Mouse (Mus musculus) CH12.LX (cell line): ENCODE measurements around the gene Rhbdl1. TPM values are rescaled to one million over a fixed set of nuclear protein-coding genes. Genes with fewer than 3 reads are reported as not detected.

Source experiments
- DNase-seq: peaks from one replicate; pipeline ENCODE4 v3.0.0-alpha.2; 2013; ENCODE audit errors: extremely low read depth
- H3K27ac ChIP-seq: 2 replicates; pipeline ENCODE4 v1.5.1; 2012; ENCODE audit warnings: low read depth, mild to moderate bottlenecking, control low read depth, moderate library complexity; ENCODE audit not compliant: insufficient read depth
- H3K27me3 ChIP-seq: replicated peaks from 2 replicates; pipeline ENCODE3; 2012; ENCODE audit warnings: inconsistent platforms
- H3K36me3 ChIP-seq, 2 experiments: replicated peaks in 1 of 2; 2 replicates each; pipeline versions ENCODE3 to v1.6.1; 2012; ENCODE audit warnings: inconsistent platforms in 1 of 2, low read length in 1 of 2, mild to moderate bottlenecking in 1 of 2, mixed read lengths in 1 of 2, moderate library complexity in 1 of 2; ENCODE audit not compliant: control insufficient read depth in 1 of 2, insufficient read depth in 1 of 2
- H3K4me1 ChIP-seq, 2 experiments: 2 replicates each; pipeline ENCODE4 v1.6.1; 2012; ENCODE audit warnings: inconsistent platforms in 1 of 2, moderate library complexity in 1 of 2; ENCODE audit not compliant: insufficient read depth in 2 of 2, control insufficient read depth in 1 of 2
- H3K4me2 ChIP-seq: 2 replicates; pipeline ENCODE4 v1.6.1; 2012; ENCODE audit warnings: low read depth, mild to moderate bottlenecking, control low read depth; ENCODE audit not compliant: poor library complexity, insufficient read depth, severe bottlenecking
- H3K4me3 ChIP-seq, 3 experiments: fragments of 150-350 bp in 1 of 3; sonication (generic) in 1 of 3; replicated peaks in 1 of 3; 2 replicates each; pipeline versions ENCODE3 to v1.5.1; 2011 to 2012; ENCODE audit warnings: low read depth in 2 of 3, low read length in 2 of 3, mild to moderate bottlenecking in 2 of 3, moderate library complexity in 2 of 3, control low read depth in 1 of 3, improper control_type of control experiment in 1 of 3, inconsistent platforms in 1 of 3, mixed read lengths in 1 of 3; ENCODE audit not compliant: poor library complexity in 1 of 3
- H3K79me2 ChIP-seq: replicated peaks from 2 replicates; pipeline ENCODE4 v1.6.1; 2012; ENCODE audit warnings: mild to moderate bottlenecking, moderate library complexity; ENCODE audit not compliant: control insufficient read depth, poor library complexity, insufficient read depth, severe bottlenecking; ENCODE audit errors: extremely low read depth
- H3K9ac ChIP-seq: 2 replicates; pipeline ENCODE4 v1.6.1; 2012; ENCODE audit warnings: low read depth, mild to moderate bottlenecking, control low read depth, moderate library complexity; ENCODE audit not compliant: insufficient read depth
- H3K9me3 ChIP-seq: replicated peaks from 2 replicates; pipeline ENCODE3; 2012; ENCODE audit warnings: low read length, inconsistent platforms, mixed read lengths
- CHD1 ChIP-seq: IDR thresholded peaks from 2 replicates; pipeline ENCODE4 v1.6.1; 2012; ENCODE audit warnings: low read depth, low read length, improper control_type of control experiment, inconsistent platforms
- CHD2 ChIP-seq: IDR thresholded peaks from 2 replicates; pipeline ENCODE4 v1.6.1; 2011; ENCODE audit warnings: low read length, improper control_type of control experiment
- CTCF ChIP-seq, 2 experiments: IDR thresholded peaks in 1 of 2; conservative IDR thresholded peaks in 1 of 2; 2 replicates each; pipeline ENCODE4 v1.5.1; 2011 to 2012; ENCODE audit warnings: low read depth in 2 of 2, low read length in 2 of 2, improper control_type of control experiment in 1 of 2, inconsistent platforms in 1 of 2, mild to moderate bottlenecking in 1 of 2, moderate library complexity in 1 of 2
- E2F4 ChIP-seq: IDR thresholded peaks from 2 replicates; pipeline ENCODE4 v1.6.1; 2011; ENCODE audit warnings: low read depth, low read length, improper control_type of control experiment; ENCODE audit not compliant: insufficient replicate concordance
- EP300 ChIP-seq: IDR thresholded peaks from 2 replicates; pipeline ENCODE4 v1.6.1; 2011; ENCODE audit warnings: low read length, improper control_type of control experiment
- ETS1 ChIP-seq: conservative IDR thresholded peaks from 2 replicates; pipeline ENCODE4 v1.6.1; 2012; ENCODE audit warnings: low read depth, mild to moderate bottlenecking, inconsistent platforms, low read length, improper control_type of control experiment, moderate library complexity
- HCFC1 ChIP-seq: IDR thresholded peaks from 2 replicates; pipeline ENCODE4 v1.6.1; 2012; ENCODE audit warnings: low read depth, mild to moderate bottlenecking, inconsistent platforms, low read length, improper control_type of control experiment
- IRF4 ChIP-seq: IDR thresholded peaks from 2 replicates; pipeline ENCODE4 v1.6.1; 2014; ENCODE audit warnings: low read depth, mild to moderate bottlenecking, inconsistent platforms, low read length, improper control_type of control experiment
- JUND ChIP-seq: conservative IDR thresholded peaks from 2 replicates; pipeline ENCODE4 v1.6.1; 2011; ENCODE audit warnings: low read depth, low read length, improper control_type of control experiment
- MAFK ChIP-seq: IDR thresholded peaks from 2 replicates; pipeline ENCODE4 v1.6.1; 2011; ENCODE audit warnings: low read length, improper control_type of control experiment; ENCODE audit not compliant: insufficient replicate concordance
- MAX ChIP-seq: IDR thresholded peaks from 2 replicates; pipeline ENCODE4 v1.6.1; 2011; ENCODE audit warnings: low read length, improper control_type of control experiment
- MEF2A ChIP-seq: IDR thresholded peaks from 2 replicates; pipeline ENCODE4 v1.6.1; 2014; ENCODE audit warnings: low read depth, mild to moderate bottlenecking, inconsistent platforms, low read length, improper control_type of control experiment, borderline replicate concordance
- MXI1 ChIP-seq: IDR thresholded peaks from 2 replicates; pipeline ENCODE4 v1.6.1; 2011; ENCODE audit warnings: mild to moderate bottlenecking, low read depth, low read length, improper control_type of control experiment
- MYC ChIP-seq: IDR thresholded peaks from 2 replicates; pipeline ENCODE4 v1.6.1; 2011; ENCODE audit warnings: low read depth, mild to moderate bottlenecking, improper control_type of control experiment, low read length
- NRF1 ChIP-seq: IDR thresholded peaks from 2 replicates; pipeline ENCODE4 v1.6.1; 2014; ENCODE audit warnings: low read depth, mild to moderate bottlenecking, inconsistent platforms, low read length, improper control_type of control experiment, moderate library complexity
- PAX5 ChIP-seq: IDR thresholded peaks from 2 replicates; pipeline ENCODE4 v1.6.1; 2012; ENCODE audit warnings: low read length, inconsistent platforms, mixed read lengths
- POLR2A ChIP-seq: IDR thresholded peaks from 2 replicates; pipeline ENCODE4 v1.6.1; 2011; ENCODE audit warnings: low read depth, mild to moderate bottlenecking, improper control_type of control experiment, low read length
- RAD21 ChIP-seq: IDR thresholded peaks from 2 replicates; pipeline ENCODE4 v1.6.1; 2011; ENCODE audit warnings: low read depth, mild to moderate bottlenecking, low read length, improper control_type of control experiment, moderate library complexity
- SIN3A ChIP-seq: IDR thresholded peaks from 2 replicates; pipeline ENCODE4 v1.6.1; 2012; ENCODE audit warnings: low read length, improper control_type of control experiment, inconsistent platforms
- SMC3 ChIP-seq: IDR thresholded peaks from 2 replicates; pipeline ENCODE4 v1.6.1; 2011; ENCODE audit warnings: low read depth, low read length, improper control_type of control experiment
- TCF12 ChIP-seq: IDR thresholded peaks from 2 replicates; pipeline ENCODE4 v1.6.1; 2014; ENCODE audit warnings: low read depth, mild to moderate bottlenecking, inconsistent platforms, low read length, improper control_type of control experiment
- USF2 ChIP-seq: conservative IDR thresholded peaks from 2 replicates; pipeline ENCODE4 v1.6.1; 2011; ENCODE audit warnings: low read depth, low read length, improper control_type of control experiment
- ZC3H11A ChIP-seq: IDR thresholded peaks from 2 replicates; pipeline ENCODE4 v1.6.1; 2012; ENCODE audit warnings: low read depth, mild to moderate bottlenecking, inconsistent platforms, low read length, improper control_type of control experiment
- dilution Hi-C: fragments of 300-500 bp; cut with MboI; formaldehyde crosslinking; loops from 2 replicates; pipeline ENCODE4 v1.14.3; 2020; ENCODE audit warnings: low sequenced_read_pairs; ENCODE audit not compliant: extremely low pct_unique_long_range_greater_than_20kb, extremely low pct_ligation_motif_present
- in situ Hi-C: fragments of 300-500 bp; cut with MboI; formaldehyde crosslinking; loops from 3 replicates; pipeline ENCODE4 v1.14.3; 2019; ENCODE audit warnings: low sequenced_read_pairs, low pct_ligation_motif_present, low pct_unique_long_range_greater_than_20kb, mixed read lengths
- polyA plus RNA-seq: library from polyadenylated mRNA; unstranded; fragments of >175 nt; gene quantifications from 2 replicates; pipeline ENCODE4 v1.2.1, GENCODE M21; 2012; ENCODE audit warnings: low read depth; ENCODE audit not compliant: insufficient read length
- total RNA-seq, 2 experiments: library from RNA; depleted of rRNA; stranded (reverse); fragments of 300-350 nt in 1 of 2; fragments of >200 nt in 1 of 2; gene quantifications; 2 replicates each; pipeline ENCODE4 v1.2.3; 2012 to 2014

Gene Rhbdl1
- total and polyA plus RNA-seq, 3 experiments, result 1.9 to 2.8 TPM; not detected in 1

GRCm38 (mm10) chr17:25864311-25864710 is 27.2 kb upstream of the Rhbdl1 start:
- Histone ChIP-seq H3K4me2 (no peak overlapping the region), H3K9me3 (no peaks in the 10 kb centered on the region), H3K27me3 (peaks cover 42% of the 10 kb centered on the region), H3K36me3 (peaks cover 0 to 5% of the 10 kb centered on the region in 2 experiments), H3K9ac (no peak overlapping the region), H3K4me3 (no peak overlapping the region), H3K27ac (no peak overlapping the region), H3K4me1 (peaks cover 13 to 40% of the 10 kb centered on the region in 2 experiments), H3K79me2 (no peaks in the 10 kb centered on the region)
- in situ Hi-C loops, result no loop called here
- TF ChIP-seq HCFC1, result no peak
- dilution Hi-C loops, result no loop called here
- no peak for DNase-seq

DNA sequence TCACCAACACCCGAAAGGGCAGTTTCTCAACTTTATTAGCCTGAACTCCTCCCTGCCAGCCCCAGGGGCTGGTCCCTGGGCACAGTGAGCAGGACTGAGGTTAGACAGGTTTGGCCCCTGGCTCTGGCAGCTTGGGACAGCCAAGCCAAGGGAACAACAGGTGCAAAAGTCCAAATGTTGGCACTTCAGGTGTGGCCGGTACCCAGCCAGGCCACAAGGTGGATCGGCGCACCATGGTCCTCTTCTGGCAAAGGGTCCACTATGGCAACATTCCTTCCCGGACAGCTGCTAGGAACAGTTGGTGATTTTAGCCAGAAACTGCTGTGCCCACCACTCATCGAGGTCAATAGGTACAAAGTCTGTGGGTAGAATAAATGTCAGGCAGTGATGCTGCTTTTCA is 26.6 kb upstream of the Rhbdl1 start:
- in situ Hi-C loops, result no loop called here
- H3K27me3 ChIP-seq, result peaks cover 37% of the 10 kb centered on the region
- H3K36me3 ChIP-seq, result peaks cover 0 to 11% of the 10 kb centered on the region in 2 experiments
- H3K9ac ChIP-seq, result no peak overlapping the region
- TF ChIP-seq CTCF (conservative IDR thresholded peaks at IDR 0.05 in 1 of 2, IDR thresholded peaks at IDR 0.05 in 1 of 2; ENCODE audit: low read depth in 2 of 2, low read length in 2 of 2) (peak in 1 of 2 experiments; percentile 19; a peak in 1 of 4 replicates), TCF12 (no peak), CHD1 (no peak), MXI1 (no peak), CHD2 (no peak), NRF1 (no peak)
- DNase-seq, result no peak
- no peaks in the 10 kb centered on the region for H3K9me3 ChIP-seq
- peaks cover 13 to 37% of the 10 kb centered on the region in 2 experiments for H3K4me1 ChIP-seq
- no peak overlapping the region for H3K27ac ChIP-seq
- H3K4me3 ChIP-seq, result no peak overlapping the region
- dilution Hi-C loops, result no loop called here
- H3K4me2 ChIP-seq, result no peak overlapping the region
- H3K79me2 ChIP-seq, result no peaks in the 10 kb centered on the region

DNA sequence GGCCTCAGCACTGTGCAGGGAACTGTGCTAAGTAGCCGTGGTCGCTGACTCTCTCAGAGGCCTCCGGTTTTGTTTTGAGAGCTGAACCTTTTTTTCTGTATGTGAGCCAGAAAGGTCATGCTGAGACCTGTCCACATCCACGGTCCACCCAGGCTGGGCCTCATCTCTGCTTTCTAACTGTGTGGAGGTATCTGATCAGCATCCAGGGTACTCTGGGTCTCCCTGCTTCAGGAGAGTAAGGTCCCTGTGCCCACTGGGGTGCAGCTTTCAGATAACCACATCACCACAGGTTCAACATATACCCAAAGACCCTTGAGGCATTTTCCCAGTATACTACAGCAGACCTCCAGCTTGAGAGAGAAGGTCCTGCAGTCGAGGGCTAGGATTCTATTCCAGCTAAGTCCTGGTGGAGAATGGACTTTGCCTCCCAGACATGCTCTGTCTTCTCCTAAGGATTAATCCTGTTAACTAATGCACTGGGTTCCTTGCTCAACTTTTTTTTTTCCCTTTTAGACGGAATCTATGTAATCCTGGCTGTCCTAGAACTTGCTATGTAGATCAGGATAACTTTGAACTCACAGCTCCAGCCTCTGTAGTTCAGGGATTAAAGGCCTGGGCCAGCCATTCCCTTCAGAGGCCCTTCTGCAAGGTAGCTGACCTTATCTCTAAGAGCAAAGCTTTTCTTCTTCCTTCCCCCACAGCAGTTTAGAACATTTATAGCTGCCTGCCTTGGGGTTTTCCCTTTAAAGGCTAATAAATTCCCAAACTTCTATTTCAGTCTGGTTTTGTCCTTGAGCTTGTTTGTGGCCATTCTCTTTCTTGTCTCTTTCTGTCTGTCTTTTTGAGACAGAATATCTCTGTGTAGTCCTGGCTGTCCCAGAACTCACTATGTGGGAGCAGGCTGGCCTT is 24.9 kb upstream of the Rhbdl1 start:
- Histone ChIP-seq H3K27me3 (peaks cover 21% of the 10 kb centered on the region), H3K4me2 (peak overlapping the region; percentile 64), H3K27ac (peak overlapping the region; percentile 38), H3K4me3 (peak overlapping the region; percentile 70 to 86 (median 80)), H3K79me2 (no peaks in the 10 kb centered on the region), H3K36me3 (peaks cover 4 to 15% of the 10 kb centered on the region in 2 experiments), H3K9me3 (no peaks in the 10 kb centered on the region), H3K9ac (peak overlapping the region; percentile 78), H3K4me1 (peaks cover 9 to 25% of the 10 kb centered on the region in 2 experiments)
- dilution Hi-C loops, result no loop called here
- no peak for DNase-seq
- in situ Hi-C loops, result no loop called here
- no peak for TF ChIP-seq PAX5
- no peak for TF ChIP-seq SIN3A
- no peak for TF ChIP-seq CTCF (conservative IDR thresholded peaks at IDR 0.05 in 1 of 2, IDR thresholded peaks at IDR 0.05 in 1 of 2; ENCODE audit: low read depth in 2 of 2, low read length in 2 of 2)
- no peak for TF ChIP-seq JUND
- 0 out of 2 replicates have a peak, but pooled peaks have one; percentile 18 for TF ChIP-seq MAX
- TF ChIP-seq MEF2A, result peak; percentile 68; the same call in 1 of the 2 replicates
- TF ChIP-seq RAD21, result no peak
- TF ChIP-seq E2F4, result no peak
- TF ChIP-seq SMC3, result no peak
- 0 out of 2 replicates have a peak, but pooled peaks have one; percentile 25 for TF ChIP-seq IRF4
- no peak for TF ChIP-seq USF2
- peak; percentile 90; the same call in 1 of the 2 replicates for TF ChIP-seq CHD1
- TF ChIP-seq NRF1, result no peak
- TF ChIP-seq EP300, result 0 out of 2 replicates have a peak, but pooled peaks have one; percentile 24
- no peak; the same call in 1 of the 2 replicates for TF ChIP-seq ETS1
- no peak for TF ChIP-seq MXI1
- no peak for TF ChIP-seq MAFK
- no peak for TF ChIP-seq ZC3H11A
- no peak for TF ChIP-seq POLR2A
- TF ChIP-seq MYC, result no peak
- no peak for TF ChIP-seq HCFC1
